ENCODE assay signal across 29 mouse cellular contexts in genomic region chr4:81789274-81789673, GRCm38 (mm10).
"Had no signal": no experiment of that assay in that cellular context is flagged by ENCODE, and none has a peak within 500 bp of the region (broad histone marks: within the 10 kb centered on the region; RNA-seq: fewer than 3 reads in every experiment).

No protein-coding gene starts in this region.

- H3K4me3 ChIP-seq: left cerebral cortex, adult 2 months; limb, embryonic 10.5 days; limb, embryonic 12.5 days; limb, embryonic 13.5 days; limb, embryonic 15.5 days; liver, embryonic 12.5 days; liver, embryonic 13.5 days; liver, embryonic 15.5 days; lung, embryonic 15.5 days; megakaryocyte, embryonic 14.5 days; midbrain, embryonic 10.5 days; midbrain, embryonic 12.5 days; midbrain, embryonic 13.5 days; midbrain, embryonic 15.5 days; myocyte; neural tube, embryonic 12.5 days had no signal

- ATAC-seq: liver, embryonic 12.5 days; lung, postnatal 0 days; midbrain, embryonic 13.5 days; midbrain, embryonic 15.5 days; midbrain, embryonic 16.5 days had no signal

- H3K27me3 ChIP-seq: limb, embryonic 12.5 days; limb, embryonic 13.5 days; limb, embryonic 15.5 days; liver, embryonic 12.5 days; liver, embryonic 13.5 days; liver, embryonic 15.5 days; lung, embryonic 15.5 days; megakaryocyte, embryonic 14.5 days; midbrain, embryonic 12.5 days; midbrain, embryonic 13.5 days; midbrain, embryonic 15.5 days; neural tube, embryonic 12.5 days had no signal

- H3K9me3 ChIP-seq: limb, embryonic 10.5 days; limb, embryonic 12.5 days; limb, embryonic 13.5 days; limb, embryonic 15.5 days; liver, embryonic 12.5 days; liver, embryonic 13.5 days; liver, embryonic 15.5 days; lung, embryonic 15.5 days; midbrain, embryonic 10.5 days; midbrain, embryonic 12.5 days; midbrain, embryonic 13.5 days; midbrain, embryonic 15.5 days; neural tube, embryonic 12.5 days had no signal

- H3K4me1 ChIP-seq: limb, embryonic 15.5 days; liver, embryonic 12.5 days; liver, embryonic 13.5 days; liver, embryonic 15.5 days; lung, embryonic 15.5 days; megakaryocyte, embryonic 14.5 days; midbrain, embryonic 10.5 days; midbrain, embryonic 12.5 days; midbrain, embryonic 13.5 days; midbrain, embryonic 15.5 days; neural tube, embryonic 12.5 days had no signal

- DNase-seq: left cerebral cortex, postnatal 4 days; liver, embryonic 13.5 days; lung, adult 18-20 months; lung, adult 2 months; lung, embryonic 14.5 days; lung, postnatal 14 days; lung, postnatal 36 days; lung, postnatal 4 days; midbrain, embryonic 14.5 days had no signal

- H3K27ac ChIP-seq: left cerebral cortex, adult 2 months; limb, embryonic 10.5 days; limb, embryonic 12.5 days; limb, embryonic 13.5 days; limb, embryonic 15.5 days; liver, embryonic 12.5 days; liver, embryonic 13.5 days; liver, embryonic 14.5 days; liver, embryonic 15.5 days; lung, embryonic 15.5 days; macrophage; midbrain, embryonic 10.5 days; midbrain, embryonic 12.5 days; midbrain, embryonic 13.5 days; midbrain, embryonic 15.5 days; neural tube, embryonic 12.5 days had no signal

- H3K36me3 ChIP-seq: limb, embryonic 10.5 days; limb, embryonic 12.5 days; limb, embryonic 13.5 days; limb, embryonic 15.5 days; liver, embryonic 12.5 days; liver, embryonic 13.5 days; liver, embryonic 15.5 days; lung, embryonic 15.5 days; midbrain, embryonic 10.5 days; midbrain, embryonic 12.5 days; midbrain, embryonic 13.5 days; midbrain, embryonic 15.5 days; neural tube, embryonic 12.5 days had no signal

- H3K4me2 ChIP-seq: limb, embryonic 12.5 days; limb, embryonic 13.5 days; limb, embryonic 15.5 days; liver, embryonic 12.5 days; liver, embryonic 13.5 days; liver, embryonic 15.5 days; lung, embryonic 14.5 days; lung, embryonic 15.5 days; midbrain, embryonic 11.5 days; midbrain, embryonic 12.5 days; midbrain, embryonic 13.5 days; midbrain, embryonic 15.5 days; neural tube, embryonic 12.5 days had no signal

- H3K9ac ChIP-seq: limb, embryonic 12.5 days; limb, embryonic 13.5 days; limb, embryonic 15.5 days; liver, embryonic 12.5 days; liver, embryonic 13.5 days; liver, embryonic 14.5 days; liver, embryonic 15.5 days; lung, embryonic 14.5 days; lung, embryonic 15.5 days; midbrain, embryonic 12.5 days; midbrain, embryonic 13.5 days; midbrain, embryonic 15.5 days; neural tube, embryonic 12.5 days had no signal
